ENCODE assay signal across 11 mouse cellular contexts in genomic region chrX:73573942-73574604, GRCm38 (mm10).
DNase-seq lines count a peak whose midpoint lies in the region; ATAC-seq and TF ChIP-seq lines count a peak whose summit lies in the region.
"Had no signal": no experiment of that assay in that cellular context is flagged by ENCODE, and none has a peak within 500 bp of the region (broad histone marks: within the 10 kb centered on the region; RNA-seq: fewer than 3 reads in every experiment).

No protein-coding gene starts in this region.

- ATAC-seq in granulocyte monocyte progenitor cell, adult 5-6 weeks (replicated peaks; ENCODE audit: poor library complexity, severe bottlenecking), result peak; percentile 66
- no peak for ATAC-seq in stomach, postnatal 0 days (ENCODE audit: low FRiP score, low TSS enrichment)
- no peak for ATAC-seq in frontal cortex, adult (ENCODE audit: low TSS enrichment)

- no peaks in the 10 kb centered on the region for H3K9me3 ChIP-seq in stomach, postnatal 0 days (ENCODE audit: control insufficient read depth, low read length)
- H3K9me3 ChIP-seq: megakaryocyte, embryonic 14.5 days had no signal

- no peaks in the 10 kb centered on the region for H3K27me3 ChIP-seq in stomach, postnatal 0 days (ENCODE audit: control insufficient read depth, insufficient read depth, low read length)

- peak; percentile 22 to 48 for DNase-seq in adrenal gland, adult (ENCODE audit: inconsistent age in 2 of 2, low spot score in 1 of 2)
- no peak for DNase-seq in adrenal gland, adult 8-10 months
- DNase-seq in layer of hippocampus, adult 2 months (ENCODE audit: low spot score in 2 of 2), result no peak
- no peak for DNase-seq in layer of hippocampus, adult 18-20 months (ENCODE audit: low spot score in 2 of 2)
- DNase-seq in stomach, postnatal 0 days (ENCODE audit: low spot score), result no peak
- no peak for DNase-seq in gastrocnemius, postnatal 4 days (ENCODE audit: low spot score in 2 of 2)
- DNase-seq: layer of hippocampus, adult 9-11 months had no signal

- H3K36me3 ChIP-seq in stomach, postnatal 0 days (ENCODE audit: control insufficient read depth, insufficient read depth, low read length), result no peaks in the 10 kb centered on the region

- TF ChIP-seq CTCF in layer of hippocampus, adult 2 months (conservative IDR thresholded peaks at IDR 0.05), result peak; percentile 68
- TF ChIP-seq CTCF in stomach, postnatal 0 days (IDR thresholded peaks at IDR 0.05; ENCODE audit: low read depth), result peak; percentile 65

- H3K4me1 ChIP-seq in stomach, postnatal 0 days (replicated peaks; ENCODE audit: control insufficient read depth, insufficient read depth), result no peaks in the 10 kb centered on the region

- no peak overlapping the region for H3K27ac ChIP-seq in layer of hippocampus, adult 2 months
- no peak overlapping the region for H3K27ac ChIP-seq in stomach, postnatal 0 days (replicated peaks)

- no peak for TF ChIP-seq EP300 in stomach, postnatal 0 days (optimal IDR thresholded peaks at IDR 0.05)

- no peak overlapping the region for H3K4me2 ChIP-seq in stomach, postnatal 0 days (replicated peaks; ENCODE audit: low read depth)
- H3K4me2 ChIP-seq: heart, embryonic 11.5 days had no signal

- H3K9ac ChIP-seq in stomach, postnatal 0 days (ENCODE audit: low read length), result no peak overlapping the region

- H3K4me3 ChIP-seq in layer of hippocampus, adult 2 months, result no peak overlapping the region
- no peak overlapping the region for H3K4me3 ChIP-seq in stomach, postnatal 0 days (ENCODE audit: low read depth, low read length)
- H3K4me3 ChIP-seq: megakaryocyte, embryonic 14.5 days had no signal

- 85% methylated on average over 5 of the region's 5 CpGs for WGBS in stomach, postnatal 0 days

Comparison
In these comparisons a context has a peak if more than half of its experiments do, and no peak if none do; other contexts are left out.
1. DNase-seq: peak in adrenal gland, adult (2 of 2); none in adrenal gland, adult 8-10 months (single experiment), layer of hippocampus, adult 2 months (0 of 2), layer of hippocampus, adult 18-20 months (0 of 2), stomach, postnatal 0 days (single experiment) and gastrocnemius, postnatal 4 days (0 of 2).